Mouse (Mus musculus) kidney, postnatal 10 days (tissue): ENCODE results near the gene Ccdc142.
A peak's percentile ranks its signal among the peaks of the same experiment; 100 is the strongest.

Source experiments
- DNase-seq: peaks from one replicate; pipeline ENCODE4 v3.0.0; 2021; ENCODE audit warnings: mixed read lengths

Gene Ccdc142

GRCm38 (mm10) chr6:83142211-83142731, 40.9 kb downstream of the Ccdc142 start:
- DNase-seq, result peak; percentile 48

- DNase-seq, result no peak
These were observed 41.5 kb downstream of the Ccdc142 start for GRCm38 (mm10) chr6:83142886-83143285.

- DNase-seq, result no peak
These were observed 43.8 kb downstream of the Ccdc142 start for GRCm38 (mm10) chr6:83145209-83145608.

GRCm38 (mm10) chr6:83145805-83146204, 44.4 kb downstream of the Ccdc142 start:
- DNase-seq, result peak; percentile 32

- DNase-seq, result peak; percentile 38
These were observed 45.9 kb downstream of the Ccdc142 start for GRCm38 (mm10) chr6:83147280-83147679.

GRCm38 (mm10) chr6:83151721-83152120, 50.3 kb downstream of the Ccdc142 start:
- no peak for DNase-seq

- no peak for DNase-seq
These were observed 51.6 kb downstream of the Ccdc142 start for GRCm38 (mm10) chr6:83153038-83153437.

GRCm38 (mm10) chr6:83153485-83153884, 52.1 kb downstream of the Ccdc142 start:
- no peak for DNase-seq

GRCm38 (mm10) chr6:83155552-83156238, 54.3 kb downstream of the Ccdc142 start:
- peak; percentile 33 for DNase-seq

GRCm38 (mm10) chr6:83156259-83156684, 54.9 kb downstream of the Ccdc142 start, which contains the start of the genes Wdr54 and 1700003E16Rik:
Gene Wdr54 (minus strand): TSS chr6:83156397.
Gene 1700003E16Rik (plus strand): TSS chr6:83156404.
- peak; percentile 74 for DNase-seq
